Mouse (Mus musculus): Measurements from ENCODE around the gene Cyp2w1. TPM values are rescaled to one million over a fixed set of nuclear protein-coding genes. Genes with fewer than 3 reads are reported as not detected.

Gene Cyp2w1
- polyA plus RNA-seq, 1 experiment from 2014 or later, result not detected

GRCm38 (mm10) chr5:139363858-139364257, 11.4 kb downstream of the Cyp2w1 start:
- no peak for DNase-seq (ENCODE audit: low read depth, low spot score)
- ATAC-seq, result no peak
- CTCF ChIA-PET, result interaction anchor here (0.8 to 2.3 kb wide), 10 partner anchors 13 to 148 kb away, joined by 3 to 13 read pairs (median 4); partner anchors contain the start of genes Adap1, Gpr146 and Zfand2a
- H3K27me3 ChIP-seq, result no peaks in the 10 kb centered on the region
- POLR2A ChIA-PET, result no interaction called here
- TF ChIP-seq CTCF (IDR thresholded peaks at IDR 0.05), result no peak
- in situ Hi-C loops (cut with MboI; ENCODE audit: low pct_unique_long_range_greater_than_20kb), result loop anchor here (5.0 to 25.0 kb wide), 4 partner anchors 38 to 298 kb away; no protein-coding TSS in a partner anchor

GRCm38 (mm10) chr5:139364260-139364910, 12.0 kb downstream of the Cyp2w1 start:
- CTCF ChIA-PET, result interaction anchor here (0.6 to 2.3 kb wide), 18 partner anchors 13 to 148 kb away, joined by 3 to 13 read pairs (median 3); partner anchors contain the start of genes Adap1, Gpr146 and Zfand2a
- no peak for DNase-seq (ENCODE audit: low read depth, low spot score)
- ATAC-seq, result peak; percentile 23
- H3K27me3 ChIP-seq, result no peaks in the 10 kb centered on the region
- POLR2A ChIA-PET, result interaction anchor here (0.7 to 1.7 kb wide), 2 partner anchors 15 to 44 kb away, joined by 3 to 4 read pairs; no protein-coding TSS in a partner anchor
- no peak for TF ChIP-seq CTCF (IDR thresholded peaks at IDR 0.05)
- in situ Hi-C loops (cut with MboI; ENCODE audit: low pct_unique_long_range_greater_than_20kb), result loop anchor here (5.0 to 25.0 kb wide), 4 partner anchors 38 to 298 kb away; no protein-coding TSS in a partner anchor

- CTCF ChIA-PET, result interaction anchor here (0.6 to 2.3 kb wide), 14 partner anchors 12 to 140 kb away, joined by 3 to 13 read pairs (median 3); partner anchors contain the start of genes Adap1 and Gpr146
- TF ChIP-seq CTCF (IDR thresholded peaks at IDR 0.05), result no peak
- POLR2A ChIA-PET, result interaction anchor here (0.7 to 1.7 kb wide), 2 partner anchors 14 to 43 kb away, joined by 3 to 4 read pairs; no protein-coding TSS in a partner anchor
- DNase-seq (ENCODE audit: low read depth, low spot score) (no peak), ATAC-seq (peak; percentile 40)
- in situ Hi-C loops (cut with MboI; ENCODE audit: low pct_unique_long_range_greater_than_20kb), result loop anchor here (5.0 to 25.0 kb wide), 4 partner anchors 37 to 297 kb away; no protein-coding TSS in a partner anchor
- H3K27me3 ChIP-seq, result no peaks in the 10 kb centered on the region
Measured at GRCm38 (mm10) chr5:139364911-139365571, 12.6 kb downstream of the Cyp2w1 start.

GRCm38 (mm10) chr5:139365827-139366226, 13.4 kb downstream of the Cyp2w1 start:
- ATAC-seq (no peak), DNase-seq (ENCODE audit: low read depth, low spot score) (no peak)
- H3K27me3 ChIP-seq, result no peaks in the 10 kb centered on the region
- POLR2A ChIA-PET, result interaction anchor here (1.7 kb wide), 1 partner anchor 14 kb away, joined by 4 read pairs; no protein-coding TSS in a partner anchor
- CTCF ChIA-PET, result interaction anchor here (1.3 kb wide), 1 partner anchor 80 kb away, joined by 3 read pairs; no protein-coding TSS in a partner anchor
- no peak for TF ChIP-seq CTCF (IDR thresholded peaks at IDR 0.05)
- in situ Hi-C loops (cut with MboI; ENCODE audit: low pct_unique_long_range_greater_than_20kb), result loop anchor here (25.0 kb wide), 1 partner anchor 296 kb away; no protein-coding TSS in a partner anchor

- ChIA-PET POLR2A (interaction anchor here (0.7 kb wide), 1 partner anchor 30 kb away, joined by 3 read pairs; no protein-coding TSS in a partner anchor), CTCF (interaction anchor here (2.4 kb wide), 1 partner anchor 32 kb away, joined by 8 read pairs; no protein-coding TSS in a partner anchor)
- no peak for ATAC-seq
- no peak for DNase-seq (ENCODE audit: low read depth, low spot score)
- in situ Hi-C loops (cut with MboI; ENCODE audit: low pct_unique_long_range_greater_than_20kb), result loop anchor here (25.0 kb wide), 1 partner anchor 296 kb away; no protein-coding TSS in a partner anchor
- TF ChIP-seq CTCF (IDR thresholded peaks at IDR 0.05), result no peak
- no peaks in the 10 kb centered on the region for H3K27me3 ChIP-seq
Measured at GRCm38 (mm10) chr5:139366484-139366883, 14.1 kb downstream of the Cyp2w1 start.

- H3K27me3 ChIP-seq, result no peaks in the 10 kb centered on the region
- ChIA-PET POLR2A (no interaction called here), CTCF (interaction anchor here (1.1 to 2.4 kb wide), 2 partner anchors 20 to 30 kb away, joined by 3 to 8 read pairs; no protein-coding TSS in a partner anchor)
- TF ChIP-seq CTCF (IDR thresholded peaks at IDR 0.05), result no peak
- in situ Hi-C loops (cut with MboI; ENCODE audit: low pct_unique_long_range_greater_than_20kb), result loop anchor here (25.0 kb wide), 1 partner anchor 294 kb away; no protein-coding TSS in a partner anchor
- ATAC-seq, result no peak
- no peak for DNase-seq (ENCODE audit: low read depth, low spot score)
Measured at GRCm38 (mm10) chr5:139367884-139368458, 15.6 kb downstream of the Cyp2w1 start.

GRCm38 (mm10) chr5:139368638-139369320, 16.4 kb downstream of the Cyp2w1 start:
- ATAC-seq (no peak), DNase-seq (ENCODE audit: low read depth, low spot score) (no peak)
- no peak for TF ChIP-seq CTCF (IDR thresholded peaks at IDR 0.05)
- in situ Hi-C loops (cut with MboI; ENCODE audit: low pct_unique_long_range_greater_than_20kb), result loop anchor here (25.0 kb wide), 1 partner anchor 294 kb away; no protein-coding TSS in a partner anchor
- H3K27me3 ChIP-seq, result no peaks in the 10 kb centered on the region
- CTCF ChIA-PET, result interaction anchor here (1.1 to 2.4 kb wide), 2 partner anchors 19 to 29 kb away, joined by 3 to 8 read pairs; no protein-coding TSS in a partner anchor
- POLR2A ChIA-PET, result interaction anchor here (0.5 kb wide), 1 partner anchor 9 kb away, joined by 3 read pairs; no protein-coding TSS in a partner anchor

- no peaks in the 10 kb centered on the region for H3K27me3 ChIP-seq
- TF ChIP-seq CTCF (IDR thresholded peaks at IDR 0.05), result no peak
- DNase-seq (ENCODE audit: low read depth, low spot score) (no peak), ATAC-seq (no peak)
- in situ Hi-C loops (cut with MboI; ENCODE audit: low pct_unique_long_range_greater_than_20kb), result loop anchor here (25.0 kb wide), 1 partner anchor 292 kb away; no protein-coding TSS in a partner anchor
- ChIA-PET CTCF (no interaction called here), POLR2A (no interaction called here)
Measured at GRCm38 (mm10) chr5:139370336-139370735, 17.9 kb downstream of the Cyp2w1 start.

- POLR2A ChIA-PET, result interaction anchor here (0.6 kb wide), 2 partner anchors 115 to 331 kb away, joined by 3 read pairs; no protein-coding TSS in a partner anchor
- H3K27me3 ChIP-seq, result no peaks in the 10 kb centered on the region
- in situ Hi-C loops (cut with MboI; ENCODE audit: low pct_unique_long_range_greater_than_20kb), result loop anchor here (25.0 kb wide), 1 partner anchor 291 kb away; no protein-coding TSS in a partner anchor
- no peak for TF ChIP-seq CTCF (IDR thresholded peaks at IDR 0.05)
- ATAC-seq, result no peak
- CTCF ChIA-PET, result interaction anchor here (1.1 kb wide), 1 partner anchor 13 kb away, joined by 3 read pairs; no protein-coding TSS in a partner anchor
- no peak for DNase-seq (ENCODE audit: low read depth, low spot score)
Measured at GRCm38 (mm10) chr5:139371118-139371517, 18.7 kb downstream of the Cyp2w1 start.

All from Patski (cell line).